Mouse (Mus musculus): ENCODE results near the gene Cnot3. TPM values are rescaled to one million over a fixed set of nuclear protein-coding genes. Genes with fewer than 3 reads are reported as not detected.
"Not testable (repeated sequence)": the region's sequence is repeated elsewhere in the genome, so short reads cannot be mapped to it uniquely, and the experiment has no call there.

Gene Cnot3
- polyA plus RNA-seq, 1 experiment: 88.2 TPM

DNA sequence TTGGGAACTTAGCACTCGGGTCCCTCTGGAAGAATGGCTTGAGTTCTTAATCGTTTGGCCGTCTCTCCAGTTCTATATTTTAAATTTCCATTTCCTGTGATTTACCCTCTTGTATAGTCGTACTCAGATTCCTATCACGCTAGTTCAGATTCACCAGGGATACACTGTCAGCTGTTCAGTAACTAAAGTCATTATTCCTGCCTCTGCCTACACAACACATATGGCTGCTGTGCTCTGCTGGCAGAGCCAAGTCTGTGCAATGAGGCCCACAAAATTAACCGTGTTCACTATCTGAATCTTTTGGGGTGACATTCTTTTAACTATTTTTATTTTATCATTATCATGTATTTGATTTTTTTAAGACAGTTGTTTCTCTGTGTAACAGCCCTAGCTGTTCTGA is 53.4 kb downstream of the Cnot3 start:
- Histone ChIP-seq H3K4me1 (ENCODE audit: control insufficient read depth, insufficient read depth, insufficient read length, low read length) (no peaks in the 10 kb centered on the region; the same call in 1 of the 2 replicates), H3K4me3 (ENCODE audit: low read depth, low read length) (no peak overlapping the region), H3K36me3 (ENCODE audit: control insufficient read depth, insufficient read depth, low read length) (peaks cover 2% of the 10 kb centered on the region; the same call in 1 of the 2 replicates), H3K27ac (ENCODE audit: insufficient read depth, low read depth, low read length) (no peak overlapping the region), H3K27me3 (ENCODE audit: control insufficient read depth, insufficient read depth, low read length) (no peaks in the 10 kb centered on the region)
- no peak for TF ChIP-seq CTCF (IDR thresholded peaks at IDR 0.05; ENCODE audit: extremely low read depth, insufficient read length, insufficient replicate concordance, low read depth, low read length)
- TF ChIP-seq POLR2A (IDR thresholded peaks at IDR 0.05; ENCODE audit: low read depth, low read length): no peak
- 94% methylated on average over 6 of the region's 6 CpGs for WGBS

DNA sequence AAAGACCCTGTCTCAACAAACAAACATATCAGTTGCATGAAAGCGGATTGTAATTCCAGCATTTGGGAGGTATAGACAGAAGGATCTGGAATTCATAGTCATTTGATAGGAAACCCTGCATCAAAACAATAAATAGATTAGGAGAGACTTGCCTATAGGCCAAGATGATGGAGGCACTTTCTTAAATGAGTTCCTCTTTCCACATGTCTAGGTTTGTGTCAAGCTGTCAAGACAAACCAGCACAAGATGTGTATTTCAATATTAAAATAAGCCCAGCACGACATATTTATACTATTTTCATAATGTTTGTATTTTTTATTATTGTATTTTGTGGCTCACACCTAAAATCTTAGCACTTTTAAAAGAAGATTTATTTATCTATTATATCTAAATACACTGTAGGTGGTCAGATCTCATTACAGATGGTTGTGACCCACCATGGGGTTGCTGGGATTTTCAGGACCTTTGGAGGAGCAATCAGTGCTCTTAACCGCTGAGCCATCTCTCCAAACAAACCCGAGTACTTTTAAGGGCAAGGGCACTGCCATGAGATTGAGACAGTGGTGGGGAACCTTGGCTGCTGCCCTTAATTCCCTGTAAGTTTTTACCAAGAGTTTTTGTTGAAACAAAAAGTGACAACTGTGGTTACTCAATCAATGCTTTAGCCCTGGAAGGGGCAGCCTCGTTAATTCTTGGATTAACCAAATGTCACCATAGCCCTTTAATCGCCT is 58.2 kb downstream of the Cnot3 start:
- Histone ChIP-seq H3K4me3 (ENCODE audit: low read depth, low read length) (peak overlapping the region; percentile 76), H3K36me3 (ENCODE audit: control insufficient read depth, insufficient read depth, low read length) (peaks cover 28% of the 10 kb centered on the region), H3K27me3 (ENCODE audit: control insufficient read depth, insufficient read depth, low read length) (no peaks in the 10 kb centered on the region), H3K4me1 (ENCODE audit: control insufficient read depth, insufficient read depth, insufficient read length, low read length) (peaks cover 7% of the 10 kb centered on the region; the same call in 1 of the 2 replicates), H3K27ac (ENCODE audit: insufficient read depth, low read depth, low read length) (peak overlapping the region; percentile 55; the same call in 1 of the 2 replicates)
- no peak for TF ChIP-seq CTCF (IDR thresholded peaks at IDR 0.05; ENCODE audit: extremely low read depth, insufficient read length, insufficient replicate concordance, low read depth, low read length)
- TF ChIP-seq POLR2A (IDR thresholded peaks at IDR 0.05; ENCODE audit: low read depth, low read length): no peak
- WGBS: 20% methylated on average over 6 of the region's 6 CpGs

DNA sequence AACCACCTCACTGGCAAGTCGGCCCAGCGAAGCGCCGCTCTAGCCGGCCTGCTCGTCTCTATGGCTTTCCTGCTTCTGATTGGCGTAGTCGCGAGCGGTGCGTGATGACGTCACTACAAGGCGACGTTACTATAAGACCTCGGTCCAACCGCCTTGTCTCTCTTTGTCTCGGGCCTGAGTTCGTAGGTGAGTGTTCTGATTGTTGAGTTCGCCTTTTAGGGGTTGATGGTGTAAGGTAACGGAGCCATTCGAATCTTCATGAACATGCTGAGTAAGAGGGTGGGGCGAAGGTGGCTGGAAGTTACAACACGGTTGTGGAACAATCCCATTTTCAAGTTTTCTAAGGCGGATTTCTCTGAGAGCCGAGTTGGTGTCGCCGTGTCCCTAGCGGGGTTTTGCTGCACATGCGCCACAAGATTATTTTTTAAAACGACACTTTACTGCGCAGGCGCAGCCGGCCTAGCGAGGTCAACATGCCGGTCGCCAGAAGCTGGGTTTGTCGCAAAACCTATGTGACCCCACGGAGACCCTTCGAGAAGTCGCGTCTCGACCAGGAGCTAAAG is 58.9 kb downstream of the Cnot3 start, which contains the start of gene Rps9:
TSS of gene Rps9 (plus strand) at position 115 of the 563 bp plus-strand sequence.
- Histone ChIP-seq H3K4me3 (ENCODE audit: low read depth, low read length) (peak within 1 kb of the TSS; percentile 76), H3K36me3 (ENCODE audit: control insufficient read depth, insufficient read depth, low read length) (peaks cover 26% of the 10 kb centered on the region), H3K27me3 (ENCODE audit: control insufficient read depth, insufficient read depth, low read length) (no peaks in the 10 kb centered on the region), H3K4me1 (ENCODE audit: control insufficient read depth, insufficient read depth, insufficient read length, low read length) (peaks cover 7% of the 10 kb centered on the region; the same call in 1 of the 2 replicates), H3K27ac (ENCODE audit: insufficient read depth, low read depth, low read length) (peak within 1 kb of the TSS; percentile 86)
- under 1% methylated on average over 42 of the region's 42 CpGs for WGBS
- TF ChIP-seq POLR2A (IDR thresholded peaks at IDR 0.05; ENCODE audit: low read depth, low read length): peak; percentile 89
- peak; percentile 37; the same call in 1 of the 2 replicates for TF ChIP-seq CTCF (IDR thresholded peaks at IDR 0.05; ENCODE audit: extremely low read depth, insufficient read length, insufficient replicate concordance, low read depth, low read length)

DNA sequence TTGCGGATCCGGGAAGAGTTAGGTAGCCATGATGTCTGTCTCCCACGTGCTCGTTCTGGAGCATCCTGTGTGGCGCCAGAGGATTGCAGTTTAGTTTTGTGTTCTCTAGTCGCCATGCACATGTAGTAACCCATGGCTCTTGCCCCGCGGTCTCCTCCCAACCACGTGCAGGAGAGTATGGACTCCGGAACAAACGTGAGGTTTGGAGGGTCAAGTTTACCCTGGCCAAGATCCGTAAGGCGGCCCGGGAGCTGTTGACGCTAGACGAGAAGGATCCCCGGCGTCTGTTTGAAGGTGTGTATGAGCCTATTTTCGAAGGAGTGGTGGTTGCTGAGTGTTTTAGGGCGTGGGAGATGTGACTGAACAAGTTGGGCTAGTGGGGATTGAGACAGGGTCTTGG is 59.4 kb downstream of the Cnot3 start:
- Histone ChIP-seq H3K4me3 (ENCODE audit: low read depth, low read length) (peak overlapping the region; percentile 76), H3K36me3 (ENCODE audit: control insufficient read depth, insufficient read depth, low read length) (peaks cover 26% of the 10 kb centered on the region), H3K4me1 (ENCODE audit: control insufficient read depth, insufficient read depth, insufficient read length, low read length) (peaks cover 7% of the 10 kb centered on the region; the same call in 1 of the 2 replicates), H3K27ac (ENCODE audit: insufficient read depth, low read depth, low read length) (peak overlapping the region; percentile 86), H3K27me3 (ENCODE audit: control insufficient read depth, insufficient read depth, low read length) (no peaks in the 10 kb centered on the region)
- under 1% methylated on average over 20 of the region's 20 CpGs for WGBS
- TF ChIP-seq CTCF (IDR thresholded peaks at IDR 0.05; ENCODE audit: extremely low read depth, insufficient read length, insufficient replicate concordance, low read depth, low read length): no peak
- no peak for TF ChIP-seq POLR2A (IDR thresholded peaks at IDR 0.05; ENCODE audit: low read depth, low read length)

DNA sequence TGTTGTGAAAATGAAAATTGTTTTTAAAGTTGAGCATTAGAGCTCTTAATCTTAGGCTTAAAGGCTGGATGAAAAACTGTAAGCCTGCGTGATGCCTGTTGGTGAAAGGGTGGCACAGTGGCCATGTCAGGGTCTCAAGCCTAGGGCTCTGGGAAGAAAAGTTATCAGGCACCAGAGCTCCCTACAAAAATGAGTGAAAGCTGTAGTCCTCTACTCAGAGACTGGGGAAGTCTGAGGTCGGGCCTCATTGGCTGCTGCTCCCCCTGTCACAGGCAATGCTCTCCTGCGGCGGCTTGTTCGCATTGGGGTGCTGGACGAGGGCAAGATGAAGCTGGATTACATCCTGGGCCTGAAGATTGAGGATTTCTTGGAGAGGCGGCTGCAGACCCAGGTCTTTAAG is 60.4 kb downstream of the Cnot3 start:
- H3K4me1 ChIP-seq (ENCODE audit: control insufficient read depth, insufficient read depth, insufficient read length, low read length); H3K27me3 ChIP-seq (ENCODE audit: control insufficient read depth, insufficient read depth, low read length): not testable (repeated sequence)
- Histone ChIP-seq H3K4me3 (ENCODE audit: low read depth, low read length) (peak overlapping the region; percentile 43), H3K27ac (ENCODE audit: insufficient read depth, low read depth, low read length) (0 out of 2 replicates have a peak overlapping the region, but pooled peaks have one; percentile 2), H3K36me3 (ENCODE audit: control insufficient read depth, insufficient read depth, low read length) (peaks cover 26% of the 10 kb centered on the region)
- WGBS: 8% methylated on average over 7 of the region's 7 CpGs

DNA sequence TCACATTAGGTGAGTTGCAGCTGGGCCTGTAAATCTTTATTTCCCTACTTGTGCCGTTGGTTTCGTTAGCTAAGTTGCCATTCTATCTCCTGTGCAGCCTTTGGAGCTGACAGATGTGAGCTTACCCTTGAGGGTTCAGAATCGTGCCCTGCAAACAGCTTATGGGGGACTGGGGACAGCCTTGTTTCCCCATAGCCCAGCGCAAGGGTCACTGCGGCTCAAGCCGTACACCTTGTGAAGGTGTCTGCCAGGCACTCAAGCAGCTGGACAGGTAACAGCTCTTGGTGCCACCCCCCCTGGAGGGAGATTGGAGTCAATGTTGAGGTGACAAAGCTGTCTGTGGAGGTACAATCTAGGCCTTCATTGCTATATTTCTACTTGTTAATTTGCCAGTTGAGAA is 60.8 kb downstream of the Cnot3 start:
- peaks cover 26% of the 10 kb centered on the region for H3K36me3 ChIP-seq (ENCODE audit: control insufficient read depth, insufficient read depth, low read length)
- TF ChIP-seq POLR2A (IDR thresholded peaks at IDR 0.05; ENCODE audit: low read depth, low read length) (no peak), CTCF (IDR thresholded peaks at IDR 0.05; ENCODE audit: extremely low read depth, insufficient read length, insufficient replicate concordance, low read depth, low read length) (no peak)
- WGBS: 10% methylated on average over 6 of the region's 6 CpGs
- H3K4me3 ChIP-seq (ENCODE audit: low read depth, low read length): peak overlapping the region; percentile 43
- H3K4me1 ChIP-seq (ENCODE audit: control insufficient read depth, insufficient read depth, insufficient read length, low read length): peaks cover 7% of the 10 kb centered on the region; the same call in 1 of the 2 replicates
- no peaks in the 10 kb centered on the region for H3K27me3 ChIP-seq (ENCODE audit: control insufficient read depth, insufficient read depth, low read length)
- H3K27ac ChIP-seq (ENCODE audit: insufficient read depth, low read depth, low read length): no peak overlapping the region

DNA sequence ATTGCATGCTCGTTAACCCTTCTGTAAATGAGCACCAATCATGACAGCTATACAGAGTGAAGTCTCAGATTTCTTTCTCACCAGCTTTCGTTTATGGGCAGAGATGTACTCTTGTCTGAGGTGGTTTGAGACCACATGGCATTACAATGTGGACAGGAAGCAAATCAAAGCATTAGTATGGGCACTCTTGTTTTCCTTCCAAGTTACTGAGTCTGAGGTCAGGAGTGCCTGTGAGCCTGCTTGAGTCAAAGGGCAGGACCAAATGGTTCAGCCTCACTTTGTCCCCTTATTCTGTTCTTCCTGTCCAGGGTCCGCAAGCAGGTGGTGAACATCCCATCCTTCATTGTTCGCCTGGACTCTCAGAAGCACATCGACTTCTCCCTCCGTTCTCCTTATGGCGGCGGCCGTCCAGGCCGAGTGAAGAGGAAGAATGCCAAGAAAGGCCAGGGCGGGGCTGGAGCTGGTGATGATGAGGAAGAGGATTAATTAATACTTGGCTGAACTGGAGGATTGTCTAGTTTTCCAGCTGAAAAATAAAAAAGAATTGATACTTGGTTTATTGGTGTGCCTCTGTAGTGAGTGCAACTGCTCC is 61.4 kb downstream of the Cnot3 start:
- Histone ChIP-seq H3K27me3 (ENCODE audit: control insufficient read depth, insufficient read depth, low read length) (no peaks in the 10 kb centered on the region), H3K36me3 (ENCODE audit: control insufficient read depth, insufficient read depth, low read length) (peaks cover 26% of the 10 kb centered on the region), H3K27ac (ENCODE audit: insufficient read depth, low read depth, low read length) (0 out of 2 replicates have a peak overlapping the region, but pooled peaks have one; percentile 0), H3K4me3 (ENCODE audit: low read depth, low read length) (peak overlapping the region; percentile 17; the same call in 1 of the 2 replicates), H3K4me1 (ENCODE audit: control insufficient read depth, insufficient read depth, insufficient read length, low read length) (peaks cover 7% of the 10 kb centered on the region; the same call in 1 of the 2 replicates)
- TF ChIP-seq POLR2A (IDR thresholded peaks at IDR 0.05; ENCODE audit: low read depth, low read length): no peak
- no peak for TF ChIP-seq CTCF (IDR thresholded peaks at IDR 0.05; ENCODE audit: extremely low read depth, insufficient read length, insufficient replicate concordance, low read depth, low read length)
- 18% methylated on average over 11 of the region's 11 CpGs for WGBS

Measured in small intestine, adult 2 months (tissue).